Mouse (Mus musculus): Measurements from ENCODE around the gene Olfr518. TPM values are rescaled to one million over a fixed set of nuclear protein-coding genes. Genes with fewer than 3 reads are reported as not detected.

Olfr518 gene
- total and polyA plus RNA-seq, 3 experiments: 0.16 TPM; not detected in 2

GRCm38 (mm10) chr7:108903969-108904368 is 19.2 kb upstream of the Olfr518 start:
- Histone ChIP-seq H3K4me3 (ENCODE audit: low read depth, low read length) (no peak overlapping the region), H3K4me1 (ENCODE audit: insufficient read depth, low read depth, low read length) (no peaks in the 10 kb centered on the region), H3K9me3 (replicated peaks) (no peaks in the 10 kb centered on the region), H3K27me3 (ENCODE audit: insufficient read depth, low read length) (no peaks in the 10 kb centered on the region), H3K36me3 (replicated peaks) (no peaks in the 10 kb centered on the region)
- no peak for DNase-seq (ENCODE audit: low spot score)
- TF ChIP-seq TAL1 (conservative IDR thresholded peaks at IDR 0.05; ENCODE audit: low read depth, low read length) (no peak), GATA2 (IDR thresholded peaks at IDR 0.05; ENCODE audit: borderline replicate concordance, low read depth, low read length) (no peak), CTCF (IDR thresholded peaks at IDR 0.05; ENCODE audit: low read depth, low read length) (no peak), POLR2AphosphoS5 (IDR thresholded peaks at IDR 0.05; ENCODE audit: insufficient replicate concordance, low read depth, low read length) (no peak), GATA1 (IDR thresholded peaks at IDR 0.05; ENCODE audit: borderline replicate concordance, low read length) (no peak)
- ATAC-seq (ENCODE audit: extremely low read depth, insufficient number of reproducible peaks, low FRiP score, poor library complexity, severe bottlenecking): no peak

- no peak for ATAC-seq (ENCODE audit: extremely low read depth, insufficient number of reproducible peaks, low FRiP score, poor library complexity, severe bottlenecking)
- DNase-seq (ENCODE audit: low spot score): no peak
Observed at GRCm38 (mm10) chr7:108894320-108894719, 9.5 kb upstream of the Olfr518 start, which contains the start of gene Olfr519. Gene Olfr519 (minus strand): TSS chr7:108894420.

GRCm38 (mm10) chr7:108872279-108872678 is 12.5 kb downstream of the Olfr518 start, which contains the start of gene Olfr517:
Gene Olfr517 (minus strand): TSS chr7:108872379.
- no peak for TF ChIP-seq GATA2 (IDR thresholded peaks at IDR 0.05; ENCODE audit: borderline replicate concordance, low read depth, low read length)
- TF ChIP-seq GATA1 (IDR thresholded peaks at IDR 0.05; ENCODE audit: borderline replicate concordance, low read length): no peak
- TF ChIP-seq POLR2AphosphoS5 (IDR thresholded peaks at IDR 0.05; ENCODE audit: insufficient replicate concordance, low read depth, low read length): no peak
- no peak for TF ChIP-seq TAL1 (conservative IDR thresholded peaks at IDR 0.05; ENCODE audit: low read depth, low read length)
- DNase-seq (ENCODE audit: low spot score): no peak
- no peak for ATAC-seq (ENCODE audit: extremely low read depth, insufficient number of reproducible peaks, low FRiP score, poor library complexity, severe bottlenecking)

More at GRCm38 (mm10) chr7:108894320-108894719, 9.5 kb upstream of the Olfr518 start, which contains the start of gene Olfr519:
- no peaks in the 10 kb centered on the region for H3K27me3 ChIP-seq (ENCODE audit: insufficient read depth, low read length)
- H3K9me3 ChIP-seq (replicated peaks): no peaks in the 10 kb centered on the region
- no peak for TF ChIP-seq GATA1 (IDR thresholded peaks at IDR 0.05; ENCODE audit: borderline replicate concordance, low read length)
- TF ChIP-seq TAL1 (conservative IDR thresholded peaks at IDR 0.05; ENCODE audit: low read depth, low read length): no peak
- TF ChIP-seq CTCF (IDR thresholded peaks at IDR 0.05; ENCODE audit: low read depth, low read length): no peak
- no peak for TF ChIP-seq POLR2AphosphoS5 (IDR thresholded peaks at IDR 0.05; ENCODE audit: insufficient replicate concordance, low read depth, low read length)
- no peak for TF ChIP-seq GATA2 (IDR thresholded peaks at IDR 0.05; ENCODE audit: borderline replicate concordance, low read depth, low read length)
- no peak within 1 kb of the TSS for H3K4me3 ChIP-seq (ENCODE audit: low read depth, low read length)
- no peaks in the 10 kb centered on the region for H3K4me1 ChIP-seq (ENCODE audit: insufficient read depth, low read depth, low read length)
- H3K36me3 ChIP-seq (replicated peaks): no peaks in the 10 kb centered on the region

GRCm38 (mm10) chr7:108850429-108850828 is 34.4 kb downstream of the Olfr518 start, which contains the start of gene Olfr516:
Gene Olfr516 (minus strand): TSS chr7:108850529.
- no peaks in the 10 kb centered on the region for H3K36me3 ChIP-seq (replicated peaks)
- DNase-seq (ENCODE audit: low spot score) (no peak), ATAC-seq (ENCODE audit: extremely low read depth, insufficient number of reproducible peaks, low FRiP score, poor library complexity, severe bottlenecking) (no peak)
- no peaks in the 10 kb centered on the region for H3K4me1 ChIP-seq (ENCODE audit: insufficient read depth, low read depth, low read length)
- no peaks in the 10 kb centered on the region for H3K9me3 ChIP-seq (replicated peaks)
- no peak within 1 kb of the TSS for H3K4me3 ChIP-seq (ENCODE audit: low read depth, low read length)
- TF ChIP-seq TAL1 (conservative IDR thresholded peaks at IDR 0.05; ENCODE audit: low read depth, low read length): no peak
- TF ChIP-seq GATA1 (IDR thresholded peaks at IDR 0.05; ENCODE audit: borderline replicate concordance, low read length): no peak
- no peak for TF ChIP-seq CTCF (IDR thresholded peaks at IDR 0.05; ENCODE audit: low read depth, low read length)
- TF ChIP-seq GATA2 (IDR thresholded peaks at IDR 0.05; ENCODE audit: borderline replicate concordance, low read depth, low read length): no peak
- no peak for TF ChIP-seq POLR2AphosphoS5 (IDR thresholded peaks at IDR 0.05; ENCODE audit: insufficient replicate concordance, low read depth, low read length)
- no peaks in the 10 kb centered on the region for H3K27me3 ChIP-seq (ENCODE audit: insufficient read depth, low read length)

More at GRCm38 (mm10) chr7:108872279-108872678, 12.5 kb downstream of the Olfr518 start, which contains the start of gene Olfr517:
- no peak within 1 kb of the TSS for H3K4me3 ChIP-seq (ENCODE audit: low read depth, low read length)
- no peaks in the 10 kb centered on the region for H3K4me1 ChIP-seq (ENCODE audit: insufficient read depth, low read depth, low read length)
- H3K36me3 ChIP-seq (replicated peaks): no peaks in the 10 kb centered on the region
- no peaks in the 10 kb centered on the region for H3K9me3 ChIP-seq (replicated peaks)
- H3K27me3 ChIP-seq (ENCODE audit: insufficient read depth, low read length): no peaks in the 10 kb centered on the region

Other genes with a start within 250 kb of the Olfr518 start
- not detected in 2 replicates for gene Olfr509, start 233.1 kb downstream of the Olfr518 start, total RNA-seq (2014; fragmentation: Nextera tagmentation)
- 0.11 and 0.17 TPM in 2 replicates for gene Olfr509, start 233.1 kb downstream of the Olfr518 start, total RNA-seq (2017)
- gene Olfr509, start 233.1 kb downstream of the Olfr518 start, polyA plus RNA-seq (2012): not detected in 2 replicates
- gene Olfr510, start 218.6 kb downstream of the Olfr518 start, total RNA-seq (2014; fragmentation: Nextera tagmentation): not detected in 2 replicates
- 0.06 and 0.11 TPM in 2 replicates for gene Olfr510, start 218.6 kb downstream of the Olfr518 start, total RNA-seq (2017)
- gene Olfr510, start 218.6 kb downstream of the Olfr518 start, polyA plus RNA-seq (2012): not detected in 2 replicates
- not detected in 2 replicates for gene Olfr512, start 171.7 kb downstream of the Olfr518 start, total RNA-seq (2014; fragmentation: Nextera tagmentation)
- gene Olfr512, start 171.7 kb downstream of the Olfr518 start, total RNA-seq (2017): 0.33 TPM in 1 of 2 replicates, not detected in the other
- not detected in 2 replicates for gene Olfr512, start 171.7 kb downstream of the Olfr518 start, polyA plus RNA-seq (2012)
- gene Olfr513, start 134.0 kb downstream of the Olfr518 start, total RNA-seq (2014; fragmentation: Nextera tagmentation): not detected in 2 replicates
- not detected in 2 replicates for gene Olfr513, start 134.0 kb downstream of the Olfr518 start, total RNA-seq (2017)
- not detected in 2 replicates for gene Olfr513, start 134.0 kb downstream of the Olfr518 start, polyA plus RNA-seq (2012)
- gene Olfr514, start 59.0 kb downstream of the Olfr518 start, total RNA-seq (2014; fragmentation: Nextera tagmentation): not detected in 2 replicates
- not detected in 2 replicates for gene Olfr514, start 59.0 kb downstream of the Olfr518 start, total RNA-seq (2017)
- gene Olfr514, start 59.0 kb downstream of the Olfr518 start, polyA plus RNA-seq (2012): not detected in 2 replicates
- gene Olfr516, start 34.5 kb downstream of the Olfr518 start, total RNA-seq (2014; fragmentation: Nextera tagmentation): not detected in 2 replicates
- gene Olfr516, start 34.5 kb downstream of the Olfr518 start, total RNA-seq (2017): 0.05 and 0.12 TPM in 2 replicates
- not detected in 2 replicates for gene Olfr516, start 34.5 kb downstream of the Olfr518 start, polyA plus RNA-seq (2012)
- gene Olfr517, start 12.6 kb downstream of the Olfr518 start, total RNA-seq (2014; fragmentation: Nextera tagmentation): not detected in 2 replicates
- gene Olfr517, start 12.6 kb downstream of the Olfr518 start, total RNA-seq (2017): 0.05 TPM in 1 of 2 replicates, not detected in the other
- gene Olfr517, start 12.6 kb downstream of the Olfr518 start, polyA plus RNA-seq (2012): not detected in 2 replicates
- gene Olfr519, start 9.4 kb upstream of the Olfr518 start, total RNA-seq (2014; fragmentation: Nextera tagmentation): not detected in 2 replicates
- gene Olfr519, start 9.4 kb upstream of the Olfr518 start, total RNA-seq (2017): not detected in 2 replicates
- not detected in 2 replicates for gene Olfr519, start 9.4 kb upstream of the Olfr518 start, polyA plus RNA-seq (2012)
- 4.7 and 5.3 TPM in 2 replicates for gene Nlrp10, start 45.2 kb upstream of the Olfr518 start, total RNA-seq (2014; fragmentation: Nextera tagmentation)
- gene Nlrp10, start 45.2 kb upstream of the Olfr518 start, total RNA-seq (2017): 6.0 and 8.2 TPM in 2 replicates
- 0.31 and 0.52 TPM in 2 replicates for gene Nlrp10, start 45.2 kb upstream of the Olfr518 start, polyA plus RNA-seq (2012)
- gene Eif3f, start 49.4 kb upstream of the Olfr518 start, total RNA-seq (2014; fragmentation: Nextera tagmentation): 206 and 223 TPM in 2 replicates
- gene Eif3f, start 49.4 kb upstream of the Olfr518 start, total RNA-seq (2017): 111 and 137 TPM in 2 replicates
- gene Eif3f, start 49.4 kb upstream of the Olfr518 start, polyA plus RNA-seq (2012): 677 and 1,007 TPM in 2 replicates
- gene Tub, start 65.3 kb upstream of the Olfr518 start, total RNA-seq (2014; fragmentation: Nextera tagmentation): 0.75 TPM in 1 of 2 replicates, not detected in the other
- 0.06 and 0.16 TPM in 2 replicates for gene Tub, start 65.3 kb upstream of the Olfr518 start, total RNA-seq (2017)
- gene Tub, start 65.3 kb upstream of the Olfr518 start, polyA plus RNA-seq (2012): not detected in 2 replicates
- 0.68 TPM in 1 of 2 replicates, not detected in the other for gene Ric3, start 198.3 kb upstream of the Olfr518 start, total RNA-seq (2014; fragmentation: Nextera tagmentation)
- gene Ric3, start 198.3 kb upstream of the Olfr518 start, total RNA-seq (2017): 0.06 and 0.27 TPM in 2 replicates
- gene Ric3, start 198.3 kb upstream of the Olfr518 start, polyA plus RNA-seq (2012): not detected in 2 replicates

All from G1E (cell line).